Comparison of ENCODE assay signal across 8 mouse cellular contexts in genomic region chr12:72085329-72086165, GRCm38 (mm10). TPM values are rescaled to one million over a fixed set of nuclear protein-coding genes. Genes with fewer than 3 reads are reported as not detected.
DNase-seq lines count a peak whose midpoint lies in the region; ATAC-seq lines count a peak whose summit lies in the region.

Gene L3hypdh, minus strand, starts transcription at chr12:72085439.
Gene Jkamp, plus strand, starts transcription at chr12:72085589.

- H3K27me3 ChIP-seq in hindbrain, embryonic 12.5 days: no peaks in the 10 kb centered on the region

- H3K36me3 ChIP-seq in hindbrain, embryonic 12.5 days: peaks cover 4% of the 10 kb centered on the region; the same call in 1 of the 2 replicates

- H3K27ac ChIP-seq in hindbrain, embryonic 12.5 days: peak within 1 kb of the TSS; percentile 95

- peak; percentile 100 for DNase-seq in NIH3T3 (ENCODE audit: low read depth)
- DNase-seq in cerebellum, postnatal 10 days: peak; percentile 100
- peak; percentile 99 for DNase-seq in frontal cortex, postnatal 10 days (ENCODE audit: low spot score in 2 of 2)
- DNase-seq in layer of hippocampus, postnatal 14 days (ENCODE audit: low spot score in 2 of 2): peak; percentile 99
- DNase-seq in lung, postnatal 14 days: peak; percentile 99
- peak; percentile 99 for DNase-seq in retina, adult 2 months (ENCODE audit: low read depth, low spot score)
- peak; percentile 97 to 99 for DNase-seq in thymus, postnatal 36 days

- H3K4me1 ChIP-seq in hindbrain, embryonic 12.5 days: peaks cover 32% of the 10 kb centered on the region

- peak within 1 kb of the TSS; percentile 82 for H3K4me2 ChIP-seq in hindbrain, embryonic 12.5 days (replicated peaks)

- WGBS in hindbrain, embryonic 12.5 days: under 1% methylated on average over 60 of the region's 60 CpGs

- peak within 1 kb of the TSS; percentile 80 for H3K9ac ChIP-seq in hindbrain, embryonic 12.5 days

- peak; percentile 97 for ATAC-seq in hindbrain, embryonic 12.5 days (ENCODE audit: low FRiP score)

- H3K4me3 ChIP-seq in hindbrain, embryonic 12.5 days: peak within 1 kb of the TSS; percentile 58

- no peaks in the 10 kb centered on the region for H3K9me3 ChIP-seq in hindbrain, embryonic 12.5 days (replicated peaks)

RNA-seq across cellular contexts. Expression of gene L3hypdh, which starts in this region (rescaled TPM):
- 11.1 and 11.4 TPM in 2 replicates for polyA plus RNA-seq in hindbrain, embryonic 12.5 days (2016; fragmentation: Nextera tagmentation; extraction: Ambion mirVana)
- 1 to 10 TPM; 4.5 to 5.0 TPM for total RNA-seq in layer of hippocampus, postnatal 14 days (2021)

RNA-seq across cellular contexts. Expression of gene Jkamp, which starts in this region (rescaled TPM):
- polyA plus RNA-seq in hindbrain, embryonic 12.5 days (2016; fragmentation: Nextera tagmentation; extraction: Ambion mirVana): 91.5 and 98.2 TPM in 2 replicates
- total RNA-seq in layer of hippocampus, postnatal 14 days (2021): 10 to 100 TPM; 55.2 to 56.1 TPM

Comparison
In these comparisons a context has a peak if more than half of its experiments do, and no peak if none do; other contexts are left out.
1. Peak in every context shown above with its lines: DNase-seq, ATAC-seq, H3K4me3 ChIP-seq and H3K27ac ChIP-seq.